Mouse (Mus musculus) embryonic fibroblast, embryonic 13.5 days (primary cell): ENCODE data around the gene Camk2n1. TPM values are rescaled to one million over a fixed set of nuclear protein-coding genes. Genes with fewer than 3 reads are reported as not detected.

ENCODE experiments used
- H3K27ac ChIP-seq: 2 replicates; pipeline ENCODE4 v1.5.1; 2012; ENCODE audit warnings: low read length, control low read depth, inconsistent platforms; ENCODE audit not compliant: insufficient read depth
- H3K4me1 ChIP-seq: 2 replicates; pipeline ENCODE4 v1.6.1; 2011; ENCODE audit warnings: low read length; ENCODE audit not compliant: control insufficient read depth, insufficient read depth
- H3K4me3 ChIP-seq: 2 replicates; pipeline ENCODE4 v1.5.1; 2011; ENCODE audit warnings: mild to moderate bottlenecking, control low read depth, low read length; ENCODE audit not compliant: insufficient read depth
- CTCF ChIP-seq: IDR thresholded peaks from 2 replicates; pipeline ENCODE4 v1.5.1; 2011; ENCODE audit warnings: mild to moderate bottlenecking, control low read depth, low read length, moderate library complexity, borderline replicate concordance; ENCODE audit not compliant: insufficient read depth
- POLR2A ChIP-seq: IDR thresholded peaks from 2 replicates; pipeline ENCODE4 v1.6.1; 2011; ENCODE audit warnings: low read depth, mild to moderate bottlenecking, control low read depth, low read length, moderate library complexity
- polyA plus RNA-seq: library from polyadenylated mRNA; stranded (reverse); fragments of >200 nt; gene quantifications from 2 replicates; pipeline ENCODE4 v1.2.4, GENCODE M21; 2011; ENCODE audit warnings: low read depth; ENCODE audit not compliant: missing spikeins, insufficient read length

Camk2n1 gene
- polyA plus RNA-seq, 1 experiment: 7.2 TPM

DNA sequence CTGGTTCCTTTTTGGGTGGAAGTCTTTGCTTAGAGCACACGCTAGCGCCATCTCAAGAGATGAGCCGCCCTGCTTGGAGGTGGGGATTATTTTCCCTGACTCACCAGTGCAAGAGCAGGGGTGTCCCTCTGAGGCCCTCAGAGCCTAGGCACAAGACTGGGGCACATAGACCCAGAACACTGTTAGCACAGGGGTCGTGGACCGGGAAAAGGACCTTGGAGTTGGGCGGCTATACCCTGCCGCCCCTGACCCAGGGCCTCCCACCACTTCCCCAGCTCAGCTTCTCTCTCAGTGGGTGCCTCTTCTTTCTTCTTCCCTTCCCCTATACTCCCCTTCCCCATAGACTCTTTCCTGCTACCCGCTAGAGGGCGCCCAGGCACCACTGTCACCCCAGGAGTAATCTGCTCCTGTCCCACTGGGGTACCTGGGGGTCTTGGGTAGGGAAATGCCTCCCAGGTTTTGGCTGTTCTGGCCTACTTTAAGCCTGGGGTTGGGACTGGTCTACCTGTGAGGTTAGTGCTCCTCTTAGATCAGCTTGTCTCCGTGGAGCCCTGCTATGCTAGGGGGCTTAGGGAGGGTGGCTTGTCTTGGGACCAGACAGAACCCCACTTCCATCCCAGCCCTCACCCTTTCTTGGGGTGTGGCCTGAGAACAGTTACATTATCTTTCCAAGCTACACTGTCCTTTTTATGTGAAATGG, 51.2 kb downstream of the Camk2n1 start:
- Histone ChIP-seq H3K4me3 (no peak overlapping the region), H3K4me1 (no peaks in the 10 kb centered on the region), H3K27ac (no peak overlapping the region)
- no peak for TF ChIP-seq POLR2A
- 0 out of 2 replicates have a peak, but pooled peaks have one; percentile 13 for TF ChIP-seq CTCF

DNA sequence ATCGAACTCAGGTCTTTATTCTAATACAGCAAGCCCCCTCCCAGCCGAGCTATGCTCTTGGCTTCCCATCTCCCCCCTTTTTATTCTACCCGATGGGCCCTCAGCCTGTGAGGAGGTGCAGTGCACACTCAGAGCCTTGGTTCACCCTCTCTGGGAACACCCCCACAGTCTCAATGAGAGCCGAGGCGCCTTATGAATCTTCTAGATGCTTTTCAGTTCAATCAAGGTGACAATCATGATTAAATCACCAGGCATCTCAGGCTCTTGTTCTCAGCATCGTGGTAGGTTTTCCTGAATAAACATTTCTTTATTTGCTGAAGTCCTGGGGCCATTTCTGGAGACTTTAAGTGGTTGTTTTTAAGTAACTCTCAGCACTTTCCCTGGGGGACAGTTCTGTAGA, 53.8 kb downstream of the Camk2n1 start:
- H3K27ac ChIP-seq: no peak overlapping the region
- H3K4me1 ChIP-seq: no peaks in the 10 kb centered on the region
- TF ChIP-seq POLR2A: no peak
- TF ChIP-seq CTCF: no peak
- H3K4me3 ChIP-seq: no peak overlapping the region

Other genes with a start within 250 kb of the Camk2n1 start
- 110 and 153 TPM in 2 replicates for gene Hp1bp3, start 238.0 kb upstream of the Camk2n1 start, polyA plus RNA-seq
- 0.42 and 0.68 TPM in 2 replicates for gene Sh2d5, start 203.9 kb upstream of the Camk2n1 start, polyA plus RNA-seq
- gene Kif17, start 203.9 kb upstream of the Camk2n1 start, polyA plus RNA-seq: 0.51 TPM in 1 of 2 replicates, not detected in the other
- gene Ddost, start 149.6 kb upstream of the Camk2n1 start, polyA plus RNA-seq: 191 and 221 TPM in 2 replicates
- gene Pink1, start 128.0 kb upstream of the Camk2n1 start, polyA plus RNA-seq: 17.5 and 19.1 TPM in 2 replicates
- gene Cda, start 86.3 kb upstream of the Camk2n1 start, polyA plus RNA-seq: 1.0 and 1.2 TPM in 2 replicates
- not detected in 2 replicates for gene Fam43b, start 57.8 kb upstream of the Camk2n1 start, polyA plus RNA-seq
- 14.4 and 15.8 TPM in 2 replicates for gene Mul1, start 19.6 kb upstream of the Camk2n1 start, polyA plus RNA-seq
- gene Vwa5b1, start 181.6 kb downstream of the Camk2n1 start, polyA plus RNA-seq: not detected in 2 replicates